Mouse (Mus musculus) kidney, postnatal 36 days (tissue): Measurements from ENCODE around the gene Rhobtb1.

Experiments used
- DNase-seq, 2 experiments: peaks; one replicate each; pipeline ENCODE4 v3.0.0; 2021 to 2022; ENCODE audit warnings: mixed read lengths in 2 of 2

Gene Rhobtb1

GRCm38 (mm10) chr10:69327362-69327761 lies 176.1 kb downstream of the Rhobtb1 start:
- DNase-seq: no peak

GRCm38 (mm10) chr10:69328029-69328655 lies 176.9 kb downstream of the Rhobtb1 start:
- no peak for DNase-seq

GRCm38 (mm10) chr10:69328656-69329046 lies 177.4 kb downstream of the Rhobtb1 start:
- DNase-seq: no peak

GRCm38 (mm10) chr10:69331231-69331630 lies 180.0 kb downstream of the Rhobtb1 start:
- DNase-seq: peak; percentile 64 to 69

GRCm38 (mm10) chr10:69333212-69333611 lies 182.0 kb downstream of the Rhobtb1 start:
- DNase-seq: no peak

- DNase-seq: peak in 1 of 2 experiments; percentile 16
These were observed 183.3 kb downstream of the Rhobtb1 start for GRCm38 (mm10) chr10:69334271-69335194.

GRCm38 (mm10) chr10:69335195-69335536 lies 183.9 kb downstream of the Rhobtb1 start:
- DNase-seq: no peak

- no peak for DNase-seq
These were observed 184.4 kb downstream of the Rhobtb1 start for GRCm38 (mm10) chr10:69335611-69336010.

GRCm38 (mm10) chr10:69336219-69336618 lies 185.0 kb downstream of the Rhobtb1 start:
- DNase-seq: no peak

GRCm38 (mm10) chr10:69340001-69340400 lies 188.8 kb downstream of the Rhobtb1 start:
- DNase-seq: no peak
